Mouse (Mus musculus) ES-E14 (cell line): ENCODE data around the gene Il6ra.

Experiments
- CHD2 ChIP-seq: IDR thresholded peaks from 2 replicates; pipeline ENCODE4 v1.6.1; 2014; ENCODE audit warnings: mild to moderate bottlenecking, low read depth, low read length, inconsistent platforms
- HCFC1 ChIP-seq: IDR thresholded peaks from 2 replicates; pipeline ENCODE4 v1.6.1; 2012; ENCODE audit warnings: low read length, inconsistent platforms, borderline replicate concordance; ENCODE audit not compliant: insufficient read depth
- MAFK ChIP-seq: IDR thresholded peaks from 2 replicates; pipeline ENCODE4 v1.6.1; 2014; ENCODE audit warnings: mild to moderate bottlenecking, low read depth, low read length, inconsistent platforms; ENCODE audit not compliant: insufficient read depth
- ZC3H11A ChIP-seq: IDR thresholded peaks from 2 replicates; pipeline ENCODE4 v1.6.1; 2012; ENCODE audit warnings: low read depth, mild to moderate bottlenecking, inconsistent platforms, low read length, borderline replicate concordance
- ZNF384 ChIP-seq: IDR thresholded peaks from 2 replicates; pipeline ENCODE4 v1.6.1; 2012; ENCODE audit warnings: low read depth, low read length, inconsistent platforms

- TF ChIP-seq ZC3H11A (no peak), ZNF384 (no peak), HCFC1 (no peak), MAFK (no peak), CHD2 (no peak)
These were observed 42.3 kb downstream of the Il6ra start for GRCm38 (mm10) chr3:89870472-89871271.
